Mouse (Mus musculus): ENCODE results near the gene Med12l.
"Not testable (repeated sequence)": the region's sequence is repeated elsewhere in the genome, so short reads cannot be mapped to it uniquely, and the experiment has no call there.

The Med12l gene

GRCm38 (mm10) chr3:59022251-59022650 is 16.6 kb downstream of the Med12l start:
- no peak for DNase-seq (ENCODE audit: extremely low read depth, low read depth, low spot score)

GRCm38 (mm10) chr3:59022971-59023370 is 17.3 kb downstream of the Med12l start:
- no peak for DNase-seq (ENCODE audit: extremely low read depth, low read depth, low spot score)

- DNase-seq (ENCODE audit: extremely low read depth, low read depth, low spot score): no peak
These were observed 19.0 kb downstream of the Med12l start for GRCm38 (mm10) chr3:59024531-59025192.

- DNase-seq (ENCODE audit: extremely low read depth, low read depth, low spot score): no peak
These were observed 19.5 kb downstream of the Med12l start for GRCm38 (mm10) chr3:59025193-59025535.

GRCm38 (mm10) chr3:59028696-59029095 is 23.1 kb downstream of the Med12l start:
- DNase-seq (ENCODE audit: extremely low read depth, low read depth, low spot score): no peak

- no peak for DNase-seq (ENCODE audit: extremely low read depth, low read depth, low spot score)
These were observed 25.4 kb downstream of the Med12l start for GRCm38 (mm10) chr3:59030986-59031385.

GRCm38 (mm10) chr3:59041487-59041886 is 35.9 kb downstream of the Med12l start:
- DNase-seq (ENCODE audit: extremely low read depth, low read depth, low spot score): no peak

- DNase-seq (ENCODE audit: extremely low read depth, low read depth, low spot score): no peak
These were observed 49.4 kb downstream of the Med12l start for GRCm38 (mm10) chr3:59054834-59055535.

- DNase-seq (ENCODE audit: extremely low read depth, low read depth, low spot score): no peak
These were observed 53.5 kb downstream of the Med12l start for GRCm38 (mm10) chr3:59059022-59059541.

- DNase-seq (ENCODE audit: extremely low read depth, low read depth, low spot score): no peak
These were observed 54.5 kb downstream of the Med12l start for GRCm38 (mm10) chr3:59060131-59060530.

GRCm38 (mm10) chr3:59062141-59062540 is 56.5 kb downstream of the Med12l start:
- no peak for DNase-seq (ENCODE audit: extremely low read depth, low read depth, low spot score)

- no peak for DNase-seq (ENCODE audit: extremely low read depth, low read depth, low spot score)
These were observed 57.8 kb downstream of the Med12l start for GRCm38 (mm10) chr3:59063431-59063830.

- no peak for DNase-seq (ENCODE audit: extremely low read depth, low read depth, low spot score)
These were observed 60.3 kb downstream of the Med12l start for GRCm38 (mm10) chr3:59065937-59066336.

GRCm38 (mm10) chr3:59066558-59067294 is 61.1 kb downstream of the Med12l start:
- DNase-seq (ENCODE audit: extremely low read depth, low read depth, low spot score): no peak

GRCm38 (mm10) chr3:59069071-59069470 is 63.4 kb downstream of the Med12l start:
- DNase-seq (ENCODE audit: extremely low read depth, low read depth, low spot score): not testable (repeated sequence)

- no peak for DNase-seq (ENCODE audit: extremely low read depth, low read depth, low spot score)
These were observed 71.7 kb downstream of the Med12l start for GRCm38 (mm10) chr3:59077278-59077677.

- no peak for DNase-seq (ENCODE audit: extremely low read depth, low read depth, low spot score)
These were observed 73.0 kb downstream of the Med12l start for GRCm38 (mm10) chr3:59078585-59078984.

- DNase-seq (ENCODE audit: extremely low read depth, low read depth, low spot score): no peak
These were observed 73.7 kb downstream of the Med12l start for GRCm38 (mm10) chr3:59079327-59079726.

GRCm38 (mm10) chr3:59080293-59080916 is 74.8 kb downstream of the Med12l start:
- DNase-seq (ENCODE audit: extremely low read depth, low read depth, low spot score): no peak

GRCm38 (mm10) chr3:59080919-59081318 is 75.3 kb downstream of the Med12l start:
- DNase-seq (ENCODE audit: extremely low read depth, low read depth, low spot score): no peak

GRCm38 (mm10) chr3:59092702-59093101 is 87.1 kb downstream of the Med12l start:
- no peak for DNase-seq (ENCODE audit: extremely low read depth, low read depth, low spot score)

Measured in fat pad, adult 2 months (tissue).